Mouse (Mus musculus) testis, adult 2 months (tissue): ENCODE data around the gene Cela3a.

ENCODE experiments used
- CTCF ChIP-seq: fragments of 200-500 bp; IDR thresholded peaks from 2 replicates; pipeline ENCODE4 v1.5.1; 2012; ENCODE audit warnings: low read depth, mild to moderate bottlenecking, inconsistent platforms, low read length, moderate library complexity; ENCODE audit not compliant: control insufficient read depth, insufficient read depth, insufficient replicate concordance
- POLR2A ChIP-seq: fragments of 200-500 bp; IDR thresholded peaks from 2 replicates; pipeline ENCODE4 v1.6.1; 2012; ENCODE audit warnings: low read depth, mild to moderate bottlenecking, inconsistent platforms, low read length, moderate library complexity; ENCODE audit not compliant: control insufficient read depth

DNA sequence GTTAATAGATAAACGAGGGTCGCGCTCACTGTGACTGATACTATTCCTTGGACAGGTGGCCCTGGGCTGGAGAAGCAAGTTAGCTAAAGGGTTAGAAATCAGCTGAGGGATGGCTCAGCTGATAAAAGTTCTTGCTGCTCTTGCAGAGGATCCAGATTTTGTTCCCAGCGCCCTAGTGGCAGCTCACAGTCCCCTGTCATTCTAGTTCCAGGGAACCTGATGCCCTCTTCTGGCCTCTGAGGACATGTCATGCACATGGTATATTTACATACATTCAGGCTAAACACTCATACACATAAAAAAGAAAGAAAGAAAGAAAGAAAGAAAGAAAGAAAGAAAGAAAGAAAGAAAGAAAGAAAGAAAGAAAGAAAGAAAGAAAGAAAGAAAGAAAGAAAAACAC is 31.7 kb upstream of the Cela3a start:
- TF ChIP-seq CTCF, result no peak
- no peak for TF ChIP-seq POLR2A
